ENCODE assay signal across 17 mouse cellular contexts in genomic region chrX:166219331-166219730, GRCm38 (mm10).
"Had no signal": no experiment of that assay in that cellular context is flagged by ENCODE, and none has a peak within 500 bp of the region (broad histone marks: within the 10 kb centered on the region; RNA-seq: fewer than 3 reads in every experiment).

No protein-coding gene starts in this region.

- DNase-seq: gastrocnemius, adult 2 months; gastrocnemius, postnatal 10 days; gastrocnemius, postnatal 25 days; heart, adult 18-20 months; heart, postnatal 10 days; heart, postnatal 4 days; kidney, adult 18-20 months; kidney, adult 8-10 months; kidney, postnatal 10 days; kidney, postnatal 25 days; kidney, postnatal 4 days; liver; liver, embryonic 13.5 days had no signal

- ATAC-seq: hindbrain, embryonic 16.5 days; inflammation-experienced regulatory T-cells, adult 6 months; intestine, embryonic 15.5 days; intestine, postnatal 0 days had no signal
